Mouse (Mus musculus): Measurements from ENCODE around the gene Reep6.

DNA sequence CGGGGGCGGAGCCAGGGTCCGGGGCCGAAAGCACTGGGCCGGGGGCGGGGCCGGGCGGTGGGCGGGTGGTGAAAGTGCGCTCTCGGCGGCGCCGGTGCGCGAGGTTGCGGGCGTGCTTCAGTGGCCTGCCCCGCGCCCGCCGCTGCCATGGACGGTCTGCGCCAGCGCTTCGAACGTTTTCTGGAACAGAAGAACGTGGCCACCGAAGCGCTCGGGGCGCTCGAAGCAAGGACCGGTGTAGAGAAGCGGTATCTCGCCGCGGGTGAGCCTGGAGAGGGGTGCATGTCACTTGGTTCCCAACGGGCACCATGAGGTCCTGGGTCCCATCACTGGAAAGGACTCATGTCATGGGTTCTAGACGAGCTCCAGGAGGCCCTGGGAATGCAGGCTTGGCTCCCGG is 331 bp downstream of the Reep6 start:
- no peak for TF ChIP-seq CTCF (conservative IDR thresholded peaks at IDR 0.05; ENCODE audit: insufficient read depth, insufficient read length, low read depth, low read length)
- TF ChIP-seq POLR2A (IDR thresholded peaks at IDR 0.05; ENCODE audit: low read depth, low read length) = no peak
